Mouse (Mus musculus): ENCODE measurements around the gene Meox2.
"Not testable (repeated sequence)": the region's sequence is repeated elsewhere in the genome, so short reads cannot be mapped to it uniquely, and the experiment has no call there.

Meox2 gene

DNA sequence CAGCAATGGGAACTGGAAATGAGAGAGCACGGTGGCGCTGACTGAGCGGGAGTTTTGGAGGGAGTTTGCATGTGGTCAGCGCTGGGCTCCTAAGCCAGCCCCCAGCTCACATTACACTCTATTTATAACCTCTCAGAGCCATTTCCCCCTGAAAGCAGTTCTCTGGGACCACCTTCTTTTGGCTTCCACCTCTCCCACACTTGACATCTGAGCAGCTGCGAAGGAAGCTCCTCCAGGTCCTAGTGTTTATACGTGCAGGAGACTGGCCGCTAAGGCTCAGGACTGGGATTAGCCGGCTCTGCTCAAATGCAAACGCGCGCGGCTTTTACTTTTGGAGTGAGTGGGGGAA lies at the start of gene Meox2:
TSS of gene Meox2 (plus strand) at position 151 of the 349 bp plus-strand sequence.
- in situ Hi-C loops (cut with MboI; ENCODE audit: low pct_unique_long_range_greater_than_20kb in 1 of 2, low sequenced_read_pairs in 2 of 2, unreplicated experiment in 1 of 2) = no loop called here

DNA sequence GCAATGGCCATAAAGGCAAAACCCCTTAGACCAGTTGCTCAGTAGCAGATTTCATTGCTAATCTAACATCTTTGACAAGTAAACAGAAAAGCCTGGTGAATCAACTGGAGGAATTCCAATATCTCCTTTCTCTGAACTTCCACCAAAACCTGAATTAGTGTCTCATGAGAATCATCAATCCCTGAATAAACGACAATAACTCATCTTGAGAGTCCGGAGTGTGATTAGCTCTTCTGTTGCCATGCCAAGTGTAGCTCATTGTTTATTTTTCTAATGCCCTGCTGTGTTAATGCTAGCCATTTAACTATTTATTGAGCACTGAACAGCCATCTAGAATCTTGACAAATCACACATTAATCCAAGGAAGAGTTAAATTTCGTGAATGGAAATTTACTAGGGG lies 35.7 kb upstream of the Meox2 start:
- in situ Hi-C loops (cut with MboI; ENCODE audit: low pct_unique_long_range_greater_than_20kb in 1 of 2, low sequenced_read_pairs in 2 of 2, unreplicated experiment in 1 of 2) = no loop called here

DNA sequence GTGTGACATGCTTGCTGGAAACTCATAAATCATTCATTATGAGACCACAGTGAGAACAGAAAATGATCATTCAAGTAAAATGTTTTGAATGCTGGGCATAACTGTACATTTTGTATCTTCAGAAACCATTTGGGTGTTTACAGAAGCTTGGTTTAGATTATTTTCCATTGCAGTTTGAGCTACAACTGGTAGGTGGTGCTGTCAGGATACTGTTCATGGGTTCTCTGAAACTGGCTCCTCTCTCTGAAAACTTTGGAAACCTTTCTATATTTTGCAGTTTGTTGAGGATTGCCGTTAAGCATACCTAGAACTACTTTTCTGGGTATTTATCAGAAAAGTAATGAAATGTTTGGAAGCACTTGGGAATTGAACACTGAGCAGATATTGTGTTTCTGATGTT lies 31.0 kb upstream of the Meox2 start:
- in situ Hi-C loops (cut with MboI; ENCODE audit: low pct_unique_long_range_greater_than_20kb in 1 of 2, low sequenced_read_pairs in 2 of 2, unreplicated experiment in 1 of 2) = no loop called here

DNA sequence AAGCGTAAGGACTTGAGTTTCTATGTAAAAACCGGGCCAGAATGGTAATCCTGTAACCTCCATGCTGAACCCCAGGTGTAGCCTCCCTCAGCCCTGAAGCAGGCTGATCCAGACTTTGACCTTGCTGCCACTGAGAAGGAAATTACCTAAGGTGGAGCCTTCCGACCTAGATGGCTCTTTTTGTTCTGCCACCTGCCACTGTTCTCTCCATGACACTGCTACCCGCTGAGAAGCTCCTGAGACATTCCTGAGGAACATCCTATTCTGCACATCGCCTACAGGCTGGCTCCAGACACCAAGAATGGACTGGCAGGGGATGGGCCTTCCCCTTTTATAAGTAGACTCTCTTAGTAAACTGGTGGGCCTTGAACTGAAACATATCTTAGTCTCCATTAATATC lies 28.3 kb upstream of the Meox2 start:
- in situ Hi-C loops (cut with MboI; ENCODE audit: low pct_unique_long_range_greater_than_20kb in 1 of 2, low sequenced_read_pairs in 2 of 2, unreplicated experiment in 1 of 2) = not testable (repeated sequence)

DNA sequence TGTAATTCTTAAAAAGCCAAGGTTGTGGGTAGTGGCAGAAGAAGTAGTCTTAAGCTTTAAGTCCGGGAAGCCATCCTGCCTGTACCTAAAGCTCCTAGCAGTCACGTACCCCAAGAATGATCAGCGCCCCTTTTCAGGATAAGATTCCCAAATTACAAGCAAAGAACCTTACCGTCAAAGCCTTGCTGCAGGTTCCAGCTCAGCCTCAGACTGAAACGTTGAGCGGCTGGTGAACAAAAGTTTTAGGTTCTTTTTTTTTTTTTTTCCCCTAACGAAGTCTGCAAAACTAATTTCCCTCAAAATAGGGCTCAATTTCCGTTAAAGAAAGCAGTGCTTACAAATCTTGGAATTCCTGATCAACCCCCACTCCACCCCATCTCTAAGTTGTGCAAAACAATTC lies 1.8 kb upstream of the Meox2 start:
- in situ Hi-C loops (cut with MboI; ENCODE audit: low pct_unique_long_range_greater_than_20kb in 1 of 2, low sequenced_read_pairs in 2 of 2, unreplicated experiment in 1 of 2) = no loop called here

DNA sequence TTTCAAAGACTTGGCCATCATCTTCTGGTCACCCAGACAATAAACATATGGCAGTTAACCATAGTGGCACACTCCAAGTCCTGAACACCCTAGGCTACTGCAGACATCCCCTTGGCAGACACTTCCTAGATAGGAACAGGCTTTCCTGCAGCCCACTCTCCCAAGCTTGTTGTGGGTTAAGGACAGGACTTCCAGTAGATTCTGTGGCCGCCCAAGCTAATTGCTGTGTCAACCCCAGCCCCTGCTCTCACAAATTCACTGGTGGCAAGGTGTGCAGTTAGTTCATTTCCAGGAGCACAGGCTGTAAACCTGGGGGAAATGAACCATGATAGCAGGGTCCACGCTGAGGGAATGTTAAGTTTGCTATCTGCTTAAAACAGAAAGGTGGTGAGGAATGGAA lies 1.2 kb upstream of the Meox2 start:
- in situ Hi-C loops (cut with MboI; ENCODE audit: low pct_unique_long_range_greater_than_20kb in 1 of 2, low sequenced_read_pairs in 2 of 2, unreplicated experiment in 1 of 2) = no loop called here

DNA sequence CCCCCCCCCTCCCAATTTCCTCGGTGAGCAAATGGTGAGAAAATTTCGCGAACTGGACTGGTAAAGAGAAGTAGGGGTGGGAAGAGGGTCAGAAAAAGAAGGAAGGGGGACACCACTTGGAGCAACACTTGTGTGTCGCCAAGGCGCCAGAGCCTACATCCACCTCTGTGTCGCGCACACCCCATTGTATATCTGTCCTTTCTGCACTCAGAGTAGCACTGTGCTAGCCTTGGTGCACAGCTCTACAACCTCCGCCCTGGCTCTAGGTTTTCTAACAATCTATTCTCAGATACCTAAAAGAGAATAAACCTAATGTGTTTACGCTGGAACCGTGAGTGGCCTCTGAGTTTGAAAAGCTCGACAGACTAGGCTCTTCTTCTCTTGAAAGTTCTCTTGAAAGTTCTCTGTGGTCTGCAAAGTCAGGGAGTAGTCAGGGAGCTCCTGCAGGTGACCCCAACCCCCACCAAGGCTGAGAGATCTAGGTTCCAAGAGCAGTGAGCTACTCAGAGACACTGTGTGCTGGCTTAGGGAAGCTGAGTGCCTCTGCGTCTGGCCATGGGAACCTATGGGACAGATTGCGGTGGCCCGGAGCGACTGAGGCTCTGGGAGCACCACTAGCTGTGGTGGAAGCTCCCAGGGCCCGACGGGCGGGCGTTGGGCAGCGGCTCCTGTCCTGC lies 489 bp upstream of the Meox2 start:
- in situ Hi-C loops (cut with MboI; ENCODE audit: low pct_unique_long_range_greater_than_20kb in 1 of 2, low sequenced_read_pairs in 2 of 2, unreplicated experiment in 1 of 2) = no loop called here

DNA sequence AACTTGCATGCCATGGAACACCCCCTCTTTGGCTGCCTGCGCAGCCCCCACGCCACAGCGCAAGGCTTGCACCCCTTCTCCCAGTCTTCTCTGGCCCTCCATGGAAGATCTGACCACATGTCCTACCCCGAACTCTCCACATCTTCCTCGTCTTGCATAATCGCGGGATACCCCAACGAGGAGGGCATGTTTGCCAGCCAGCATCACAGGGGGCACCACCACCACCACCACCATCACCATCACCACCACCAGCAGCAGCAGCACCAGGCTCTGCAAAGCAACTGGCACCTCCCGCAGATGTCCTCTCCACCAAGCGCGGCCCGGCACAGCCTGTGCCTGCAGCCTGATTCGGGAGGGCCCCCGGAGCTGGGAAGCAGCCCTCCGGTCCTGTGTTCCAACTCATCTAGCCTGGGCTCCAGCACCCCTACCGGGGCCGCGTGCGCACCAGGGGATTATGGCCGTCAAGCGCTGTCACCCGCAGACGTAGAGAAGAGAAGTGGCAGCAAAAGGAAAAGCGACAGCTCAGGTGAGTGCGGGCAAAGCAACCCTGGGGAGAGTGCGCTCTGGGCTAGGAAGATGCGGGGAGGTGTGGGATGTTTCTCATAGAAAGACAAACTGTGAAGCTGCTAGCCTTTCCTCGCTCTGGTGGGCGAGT lies 606 bp downstream of the Meox2 start:
- in situ Hi-C loops (cut with MboI; ENCODE audit: low pct_unique_long_range_greater_than_20kb in 1 of 2, low sequenced_read_pairs in 2 of 2, unreplicated experiment in 1 of 2) = no loop called here

DNA sequence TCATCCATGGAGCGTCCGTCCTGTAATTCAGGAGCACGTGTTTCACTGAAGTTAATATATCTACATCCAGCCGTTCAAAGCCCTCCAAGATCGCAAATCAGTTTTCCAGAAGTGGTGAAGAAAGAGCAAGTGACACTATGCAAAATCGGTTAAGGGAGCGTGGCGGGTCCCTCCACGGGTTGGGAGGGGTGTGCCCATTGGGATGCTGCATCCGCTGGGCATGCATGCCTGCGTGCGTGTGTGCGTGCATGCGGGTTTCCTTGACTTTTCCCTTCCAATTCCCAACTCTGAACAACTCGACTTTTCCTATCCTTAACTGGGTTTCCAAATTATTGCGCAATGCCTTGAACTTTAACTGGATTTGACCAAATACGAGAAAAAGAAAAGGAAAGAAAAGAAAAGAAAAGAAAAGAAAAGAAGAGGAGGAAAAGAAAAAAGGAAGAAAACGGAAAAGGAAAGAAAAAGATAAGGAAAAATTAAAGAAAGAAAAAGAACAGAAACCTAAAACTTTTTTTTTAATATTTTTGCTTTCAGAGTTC lies 1.2 kb downstream of the Meox2 start:
- in situ Hi-C loops (cut with MboI; ENCODE audit: low pct_unique_long_range_greater_than_20kb in 1 of 2, low sequenced_read_pairs in 2 of 2, unreplicated experiment in 1 of 2) = no loop called here

DNA sequence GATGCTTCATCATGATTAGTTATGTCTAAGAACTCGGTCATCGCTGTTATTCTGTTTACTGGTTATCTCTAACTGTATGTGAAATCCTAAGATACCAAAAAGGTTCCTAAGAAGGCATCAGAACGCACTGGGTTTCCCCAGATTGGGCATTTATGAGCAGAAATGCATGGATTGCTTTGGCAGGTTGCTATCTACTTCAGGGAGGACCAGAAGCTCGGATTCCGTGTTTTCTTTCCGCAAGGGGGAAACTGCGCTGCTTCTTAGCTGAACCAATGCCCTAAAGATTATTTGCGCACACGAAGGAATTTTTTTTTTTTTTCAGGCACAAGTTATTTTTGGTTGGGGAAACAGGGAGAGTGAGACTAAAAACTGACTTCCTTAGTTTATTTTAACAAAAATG lies 2.6 kb downstream of the Meox2 start:
- in situ Hi-C loops (cut with MboI; ENCODE audit: low pct_unique_long_range_greater_than_20kb in 1 of 2, low sequenced_read_pairs in 2 of 2, unreplicated experiment in 1 of 2) = no loop called here

DNA sequence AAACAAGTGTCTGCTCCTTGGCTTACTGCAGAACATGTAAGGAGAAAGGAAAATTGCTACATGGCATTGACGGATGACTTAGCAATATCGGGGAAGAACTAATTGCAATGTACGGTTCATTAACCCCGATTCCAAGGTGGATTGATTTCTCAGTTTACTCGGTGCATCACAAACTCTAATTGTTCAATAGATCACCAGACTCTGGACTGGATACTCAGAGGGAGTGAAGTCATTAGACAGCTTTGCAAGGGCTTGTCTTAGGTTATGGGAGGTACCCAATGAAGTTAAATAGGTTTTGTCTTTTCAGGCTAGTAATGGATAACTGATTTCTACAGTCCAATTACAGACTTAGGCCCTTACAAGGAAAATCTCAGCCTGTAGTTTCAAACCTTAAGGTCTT lies 10.9 kb downstream of the Meox2 start:
- in situ Hi-C loops (cut with MboI; ENCODE audit: low pct_unique_long_range_greater_than_20kb in 1 of 2, low sequenced_read_pairs in 2 of 2, unreplicated experiment in 1 of 2) = no loop called here

DNA sequence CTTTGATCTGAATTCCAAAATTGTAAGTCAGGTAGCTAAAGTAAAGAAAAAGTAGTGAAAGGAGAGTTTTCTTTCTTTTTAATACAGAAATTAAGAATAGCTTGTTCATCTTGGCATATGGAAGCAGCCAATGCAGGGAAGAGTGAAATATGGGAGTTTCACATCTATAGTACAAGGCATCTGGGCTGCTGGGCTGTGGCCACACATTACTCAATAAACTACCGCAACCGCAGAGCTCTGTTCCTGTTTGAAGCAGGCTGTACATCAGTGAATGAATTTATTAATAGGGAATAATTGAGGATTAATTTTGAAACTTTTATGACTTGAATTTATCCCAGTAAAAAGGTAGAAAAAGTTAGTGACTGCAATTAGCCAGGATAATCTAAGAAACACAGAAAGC lies 15.4 kb downstream of the Meox2 start:
- in situ Hi-C loops (cut with MboI; ENCODE audit: low pct_unique_long_range_greater_than_20kb in 1 of 2, low sequenced_read_pairs in 2 of 2, unreplicated experiment in 1 of 2) = no loop called here

DNA sequence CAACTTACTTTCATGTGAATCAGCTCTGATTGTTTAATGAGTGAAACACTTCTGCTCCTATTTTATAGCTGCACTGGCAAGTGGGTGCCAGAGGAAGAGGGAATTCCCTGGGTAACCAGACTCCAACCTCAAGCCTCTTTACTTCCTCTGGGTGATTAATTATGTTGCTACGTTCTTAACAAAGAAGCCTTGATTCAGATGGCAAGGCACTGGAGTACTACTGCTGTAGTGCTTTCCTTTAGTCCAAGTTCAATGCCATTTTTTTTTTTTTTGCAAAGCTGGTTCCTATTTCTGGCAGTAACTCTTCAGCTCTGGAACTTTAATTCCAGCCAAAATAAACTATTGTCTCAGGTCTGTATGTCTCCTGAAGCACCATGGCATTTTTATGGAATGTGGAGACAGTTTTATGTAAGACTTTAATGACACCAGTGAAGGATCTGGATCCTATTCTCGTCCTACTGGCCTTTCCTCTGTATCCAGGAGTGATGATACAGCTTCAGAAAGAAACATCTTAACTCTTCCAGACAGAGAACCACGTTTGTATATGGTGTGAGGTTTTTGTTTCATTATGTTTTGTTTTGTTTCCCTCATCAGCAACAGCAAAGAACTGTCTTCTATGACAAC lies 33.9 kb downstream of the Meox2 start:
- in situ Hi-C loops (cut with MboI; ENCODE audit: low pct_unique_long_range_greater_than_20kb in 1 of 2, low sequenced_read_pairs in 2 of 2, unreplicated experiment in 1 of 2) = no loop called here

DNA sequence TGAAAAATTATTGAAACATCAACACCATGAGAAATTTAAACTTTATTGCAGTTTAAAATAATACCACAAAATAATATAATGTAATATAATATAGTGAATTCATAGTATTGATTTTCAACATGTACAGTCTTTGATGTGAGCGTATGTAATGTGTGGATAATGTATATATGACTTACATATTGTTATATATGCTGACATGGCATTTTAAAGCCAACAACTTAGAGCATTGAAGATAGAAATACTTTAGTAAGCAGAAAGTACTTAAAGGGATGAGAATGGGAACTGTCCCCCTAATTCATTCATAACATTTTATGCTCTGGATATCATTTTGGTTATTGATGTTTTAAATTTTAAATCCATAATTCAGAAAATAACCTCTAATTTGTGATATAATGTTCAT lies 35.5 kb downstream of the Meox2 start:
- in situ Hi-C loops (cut with MboI; ENCODE audit: low pct_unique_long_range_greater_than_20kb in 1 of 2, low sequenced_read_pairs in 2 of 2, unreplicated experiment in 1 of 2) = no loop called here

DNA sequence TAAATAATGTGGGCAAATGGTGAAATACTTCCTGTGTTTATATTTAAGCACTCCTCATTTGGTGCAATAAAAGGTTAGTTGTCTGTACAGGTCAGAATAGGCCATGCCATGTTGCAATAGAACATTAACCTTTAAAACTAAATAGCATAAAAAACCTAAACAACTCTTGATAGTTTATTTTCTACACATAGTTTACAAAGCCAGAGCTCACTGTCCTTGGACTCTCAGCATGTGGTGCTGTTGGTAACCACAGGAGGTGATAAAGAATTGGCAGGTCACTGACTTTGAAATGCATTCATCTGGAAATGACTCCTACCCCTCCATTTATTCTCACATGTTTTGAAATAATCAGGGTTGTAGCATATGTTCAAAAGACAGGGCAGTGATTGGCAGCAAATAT lies 59.4 kb downstream of the Meox2 start:
- in situ Hi-C loops (cut with MboI; ENCODE audit: low pct_unique_long_range_greater_than_20kb in 1 of 2, low sequenced_read_pairs in 2 of 2, unreplicated experiment in 1 of 2) = no loop called here

DNA sequence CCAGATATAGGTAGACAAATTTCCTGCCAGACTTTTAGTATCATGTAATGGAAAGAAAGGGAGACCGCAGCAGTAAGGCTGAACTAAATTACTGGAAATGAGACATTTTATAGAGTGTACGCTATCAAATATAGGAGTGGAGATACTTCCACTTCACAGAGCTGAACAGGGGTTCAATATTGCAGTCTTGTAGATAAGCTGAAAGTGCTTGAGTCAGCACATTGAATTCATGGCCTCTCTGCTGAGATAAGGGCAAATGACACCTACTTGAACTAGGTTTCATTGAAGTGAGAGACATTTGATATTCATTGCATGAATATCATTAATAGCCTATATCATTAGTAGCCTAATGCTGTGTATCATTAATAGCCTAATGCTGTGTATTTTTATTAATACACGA lies 65.0 kb downstream of the Meox2 start:
- in situ Hi-C loops (cut with MboI; ENCODE audit: low pct_unique_long_range_greater_than_20kb in 1 of 2, low sequenced_read_pairs in 2 of 2, unreplicated experiment in 1 of 2) = no loop called here

DNA sequence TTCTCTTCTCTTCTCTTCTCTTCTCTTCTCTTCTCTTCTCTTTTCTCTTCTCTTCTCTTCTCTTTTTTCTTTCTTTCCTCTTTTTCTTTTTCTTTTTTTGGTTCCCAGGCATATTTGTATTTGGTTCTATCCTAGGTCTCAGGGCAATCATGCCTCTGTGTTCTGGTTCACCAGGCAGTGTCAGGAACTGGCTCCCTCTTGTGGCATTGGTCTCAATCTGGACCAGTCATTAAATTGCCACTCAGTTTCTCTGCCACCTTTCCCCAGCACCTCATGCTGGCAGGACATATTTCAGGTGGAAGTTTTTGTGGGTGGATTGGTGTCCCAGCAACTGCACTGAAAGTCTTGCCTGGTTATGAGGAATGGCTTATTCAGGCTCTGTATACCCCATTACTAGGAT lies 75.3 kb downstream of the Meox2 start:
- in situ Hi-C loops (cut with MboI; ENCODE audit: low pct_unique_long_range_greater_than_20kb in 1 of 2, low sequenced_read_pairs in 2 of 2, unreplicated experiment in 1 of 2) = no loop called here

DNA sequence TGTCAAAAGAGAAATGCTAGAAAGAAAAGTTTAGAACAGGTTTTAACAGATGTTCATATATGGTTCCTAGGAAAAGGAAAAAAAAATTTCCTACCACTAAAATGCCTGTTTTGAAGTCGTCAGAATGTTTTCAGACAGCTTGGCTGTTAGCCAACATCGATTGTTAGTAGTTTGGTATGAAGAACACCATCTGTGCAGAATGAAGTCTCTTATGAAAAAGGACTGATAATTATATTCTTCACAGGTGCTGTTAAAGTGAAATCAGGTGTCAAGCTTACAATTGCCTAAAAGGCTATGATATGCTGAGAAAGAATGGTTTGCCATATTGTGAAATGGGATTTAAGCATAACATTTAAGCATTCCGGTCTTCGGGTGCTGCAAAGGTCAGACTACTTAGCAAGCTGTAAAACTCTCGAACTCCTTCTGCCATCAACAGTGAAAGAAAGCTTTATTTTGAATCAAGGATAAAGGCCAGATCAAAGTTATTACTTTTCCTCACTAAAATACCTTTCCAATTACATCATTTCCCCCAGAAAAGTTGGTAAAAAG lies 80.7 kb downstream of the Meox2 start:
- in situ Hi-C loops (cut with MboI; ENCODE audit: low pct_unique_long_range_greater_than_20kb in 1 of 2, low sequenced_read_pairs in 2 of 2, unreplicated experiment in 1 of 2) = no loop called here

Data from mouse embryonic stem cell (cell line).